Mouse (Mus musculus): ENCODE measurements around the gene Gm39115. TPM values are rescaled to one million over a fixed set of nuclear protein-coding genes. Genes with fewer than 3 reads are reported as not detected.
A peak's percentile ranks its signal among the peaks of the same experiment; 100 is the strongest.
"Not testable (repeated sequence)": the region's sequence is repeated elsewhere in the genome, so short reads cannot be mapped to it uniquely, and the experiment has no call there.

Gm39115 gene
- polyA plus RNA-seq, 1 experiment from 2014 or later, result not detected

GRCm38 (mm10) chr7:142148633-142149032, 12.8 kb upstream of the Gm39115 start:
- no peak for ATAC-seq (ENCODE audit: low FRiP score)
- H3K4me3 ChIP-seq (ENCODE audit: low read depth, low read length), result no peak overlapping the region
- H3K9ac ChIP-seq (ENCODE audit: low read length), result no peak overlapping the region
- no peaks in the 10 kb centered on the region for H3K27me3 ChIP-seq (ENCODE audit: control insufficient read depth, insufficient read depth, low read length)
- no peaks in the 10 kb centered on the region for H3K36me3 ChIP-seq (ENCODE audit: control insufficient read depth, insufficient read depth, low read length)
- DNase-seq (ENCODE audit: low spot score, missing footprints), result no peak
- H3K4me2 ChIP-seq, result no peak overlapping the region
- no peak overlapping the region for H3K27ac ChIP-seq (ENCODE audit: low read depth, low read length)
- no peaks in the 10 kb centered on the region for H3K9me3 ChIP-seq (ENCODE audit: control insufficient read depth, low read length)
- no peaks in the 10 kb centered on the region for H3K4me1 ChIP-seq (ENCODE audit: control insufficient read depth, insufficient read depth, low read length)

- Histone ChIP-seq H3K27ac (ENCODE audit: low read depth, low read length) (no peak overlapping the region), H3K27me3 (ENCODE audit: control insufficient read depth, insufficient read depth, low read length) (no peaks in the 10 kb centered on the region), H3K36me3 (ENCODE audit: control insufficient read depth, insufficient read depth, low read length) (no peaks in the 10 kb centered on the region), H3K9ac (ENCODE audit: low read length) (no peak overlapping the region), H3K9me3 (ENCODE audit: control insufficient read depth, low read length) (no peaks in the 10 kb centered on the region), H3K4me2 (no peak overlapping the region), H3K4me3 (ENCODE audit: low read depth, low read length) (no peak overlapping the region), H3K4me1 (ENCODE audit: control insufficient read depth, insufficient read depth, low read length) (no peaks in the 10 kb centered on the region)
- DNase-seq (ENCODE audit: low spot score, missing footprints) (peak; percentile 87), ATAC-seq (ENCODE audit: low FRiP score) (no peak)
- 0% methylated on average over 1 of the region's 1 CpGs for WGBS
Observed at GRCm38 (mm10) chr7:142146033-142146432, 10.2 kb upstream of the Gm39115 start.

DNA sequence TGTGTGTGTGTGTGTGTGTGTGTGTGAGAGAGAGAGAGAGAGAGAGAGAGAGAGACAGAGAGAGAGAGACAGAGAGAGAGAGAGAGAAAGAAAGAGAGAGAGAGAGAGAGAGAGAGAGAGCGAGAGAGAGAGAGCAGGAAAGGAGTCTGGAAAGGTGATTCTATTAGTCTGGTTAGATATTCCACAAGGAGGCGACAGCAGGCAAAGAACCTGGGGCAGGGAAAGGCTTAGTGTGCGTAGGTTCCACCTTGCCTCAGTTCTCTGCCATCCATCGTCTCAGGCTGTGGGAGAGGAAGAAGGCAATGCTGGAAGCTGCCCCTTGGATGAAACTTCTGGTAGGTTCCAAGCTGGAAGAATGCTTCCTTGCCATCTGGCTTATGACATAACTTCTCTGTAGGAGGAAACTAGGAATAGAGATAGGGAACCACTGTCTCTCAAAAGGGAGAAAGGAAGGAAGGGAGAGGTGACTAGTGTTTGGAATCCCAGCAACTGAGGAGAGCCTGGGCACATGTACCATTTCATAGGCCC, 9.6 kb upstream of the Gm39115 start:
- Histone ChIP-seq H3K9me3 (ENCODE audit: control insufficient read depth, low read length) (no peaks in the 10 kb centered on the region), H3K9ac (ENCODE audit: low read length) (no peak overlapping the region), H3K4me1 (ENCODE audit: control insufficient read depth, insufficient read depth, low read length) (no peaks in the 10 kb centered on the region), H3K4me2 (no peak overlapping the region), H3K4me3 (ENCODE audit: low read depth, low read length) (no peak overlapping the region), H3K36me3 (ENCODE audit: control insufficient read depth, insufficient read depth, low read length) (no peaks in the 10 kb centered on the region), H3K27ac (ENCODE audit: low read depth, low read length) (no peak overlapping the region), H3K27me3 (ENCODE audit: control insufficient read depth, insufficient read depth, low read length) (no peaks in the 10 kb centered on the region)
- ATAC-seq (ENCODE audit: low FRiP score) (no peak), DNase-seq (ENCODE audit: low spot score, missing footprints) (no peak)
- 63% methylated on average over 4 of the region's 4 CpGs for WGBS

- no peak within 1 kb of the TSS for H3K27ac ChIP-seq (ENCODE audit: low read depth, low read length)
- ATAC-seq (ENCODE audit: low FRiP score), result no peak
- no peaks in the 10 kb centered on the region for H3K27me3 ChIP-seq (ENCODE audit: control insufficient read depth, insufficient read depth, low read length)
- 86% methylated on average over 1 of the region's 1 CpGs for WGBS
- no peaks in the 10 kb centered on the region for H3K36me3 ChIP-seq (ENCODE audit: control insufficient read depth, insufficient read depth, low read length)
- H3K4me1 ChIP-seq (ENCODE audit: control insufficient read depth, insufficient read depth, low read length), result no peaks in the 10 kb centered on the region
- no peak within 1 kb of the TSS for H3K9ac ChIP-seq (ENCODE audit: low read length)
- H3K4me3 ChIP-seq (ENCODE audit: low read depth, low read length), result no peak within 1 kb of the TSS
- no peak within 1 kb of the TSS for H3K4me2 ChIP-seq
- no peaks in the 10 kb centered on the region for H3K9me3 ChIP-seq (ENCODE audit: control insufficient read depth, low read length)
- DNase-seq (ENCODE audit: low spot score, missing footprints), result no peak
Observed at GRCm38 (mm10) chr7:142144507-142144906, 8.7 kb upstream of the Gm39115 start, which contains the start of gene Gm45337. TSS of gene Gm45337 (minus strand) at chr7:142144607.

GRCm38 (mm10) chr7:142143506-142144010, 7.7 kb upstream of the Gm39115 start:
- WGBS, result 69% methylated on average over 1 of the region's 1 CpGs
- not testable (repeated sequence) for H3K9me3 ChIP-seq (ENCODE audit: control insufficient read depth, low read length)

GRCm38 (mm10) chr7:142140696-142141095, 4.9 kb upstream of the Gm39115 start:
- H3K36me3 ChIP-seq (ENCODE audit: control insufficient read depth, insufficient read depth, low read length), result no peaks in the 10 kb centered on the region
- WGBS, result 58% methylated on average over 1 of the region's 1 CpGs
- no peaks in the 10 kb centered on the region for H3K9me3 ChIP-seq (ENCODE audit: control insufficient read depth, low read length)
- DNase-seq (ENCODE audit: low spot score, missing footprints) (no peak), ATAC-seq (ENCODE audit: low FRiP score) (no peak)
- H3K4me1 ChIP-seq (ENCODE audit: control insufficient read depth, insufficient read depth, low read length), result no peaks in the 10 kb centered on the region
- H3K27me3 ChIP-seq (ENCODE audit: control insufficient read depth, insufficient read depth, low read length), result no peaks in the 10 kb centered on the region
- no peak overlapping the region for H3K4me2 ChIP-seq
- H3K27ac ChIP-seq (ENCODE audit: low read depth, low read length), result no peak overlapping the region
- H3K4me3 ChIP-seq (ENCODE audit: low read depth, low read length), result no peak overlapping the region
- H3K9ac ChIP-seq (ENCODE audit: low read length), result no peak overlapping the region

More at GRCm38 (mm10) chr7:142143506-142144010, 7.7 kb upstream of the Gm39115 start:
- H3K36me3 ChIP-seq (ENCODE audit: control insufficient read depth, insufficient read depth, low read length); H3K27me3 ChIP-seq (ENCODE audit: control insufficient read depth, insufficient read depth, low read length); ATAC-seq (ENCODE audit: low FRiP score); H3K4me3 ChIP-seq (ENCODE audit: low read depth, low read length); DNase-seq (ENCODE audit: low spot score, missing footprints); H3K9ac ChIP-seq (ENCODE audit: low read length); H3K27ac ChIP-seq (ENCODE audit: low read depth, low read length); H3K4me1 ChIP-seq (ENCODE audit: control insufficient read depth, insufficient read depth, low read length); H3K4me2 ChIP-seq: not testable (repeated sequence)

GRCm38 (mm10) chr7:142134206-142134995, 1.4 kb downstream of the Gm39115 start:
- Histone ChIP-seq H3K9ac (ENCODE audit: low read length) (no peak overlapping the region), H3K9me3 (ENCODE audit: control insufficient read depth, low read length) (no peaks in the 10 kb centered on the region), H3K4me2 (no peak overlapping the region), H3K4me3 (ENCODE audit: low read depth, low read length) (no peak overlapping the region), H3K4me1 (ENCODE audit: control insufficient read depth, insufficient read depth, low read length) (no peaks in the 10 kb centered on the region), H3K36me3 (ENCODE audit: control insufficient read depth, insufficient read depth, low read length) (no peaks in the 10 kb centered on the region), H3K27me3 (ENCODE audit: control insufficient read depth, insufficient read depth, low read length) (no peaks in the 10 kb centered on the region), H3K27ac (ENCODE audit: low read depth, low read length) (no peak overlapping the region)
- 66% methylated on average over 4 of the region's 4 CpGs for WGBS
- no peak for DNase-seq (ENCODE audit: low spot score, missing footprints)
- ATAC-seq (ENCODE audit: low FRiP score), result no peak

GRCm38 (mm10) chr7:142128843-142129242, 7.0 kb downstream of the Gm39115 start:
- no peak overlapping the region for H3K27ac ChIP-seq (ENCODE audit: low read depth, low read length)
- ATAC-seq (ENCODE audit: low FRiP score) (no peak), DNase-seq (ENCODE audit: low spot score, missing footprints) (no peak)
- no peak overlapping the region for H3K9ac ChIP-seq (ENCODE audit: low read length)
- WGBS, result 65% methylated on average over 4 of the region's 4 CpGs
- H3K9me3 ChIP-seq (ENCODE audit: control insufficient read depth, low read length), result no peaks in the 10 kb centered on the region
- H3K27me3 ChIP-seq (ENCODE audit: control insufficient read depth, insufficient read depth, low read length), result no peaks in the 10 kb centered on the region
- H3K4me2 ChIP-seq, result no peak overlapping the region
- H3K4me1 ChIP-seq (ENCODE audit: control insufficient read depth, insufficient read depth, low read length), result no peaks in the 10 kb centered on the region
- no peak overlapping the region for H3K4me3 ChIP-seq (ENCODE audit: low read depth, low read length)
- H3K36me3 ChIP-seq (ENCODE audit: control insufficient read depth, insufficient read depth, low read length), result no peaks in the 10 kb centered on the region

- H3K27me3 ChIP-seq (ENCODE audit: control insufficient read depth, insufficient read depth, low read length); H3K4me3 ChIP-seq (ENCODE audit: low read depth, low read length): not testable (repeated sequence)
- 79% methylated on average over 1 of the region's 1 CpGs for WGBS
Observed at GRCm38 (mm10) chr7:142120629-142121028, 15.2 kb downstream of the Gm39115 start, which contains the start of gene Gm45618. TSS of gene Gm45618 (minus strand) at chr7:142120729.

More at GRCm38 (mm10) chr7:142120629-142121028, 15.2 kb downstream of the Gm39115 start, which contains the start of gene Gm45618:
- not testable (repeated sequence) for H3K9ac ChIP-seq (ENCODE audit: low read length); H3K4me2 ChIP-seq; DNase-seq (ENCODE audit: low spot score, missing footprints); H3K36me3 ChIP-seq (ENCODE audit: control insufficient read depth, insufficient read depth, low read length); H3K4me1 ChIP-seq (ENCODE audit: control insufficient read depth, insufficient read depth, low read length); H3K27ac ChIP-seq (ENCODE audit: low read depth, low read length); H3K9me3 ChIP-seq (ENCODE audit: control insufficient read depth, low read length); ATAC-seq (ENCODE audit: low FRiP score)
